Mouse (Mus musculus) thymus, postnatal 10 days (tissue): ENCODE results near the gene Nap1l5.
"Not testable (repeated sequence)": the region's sequence is repeated elsewhere in the genome, so short reads cannot be mapped to it uniquely, and the experiment has no call there.

Source experiments
- DNase-seq, 2 experiments: peaks; one replicate each; pipeline ENCODE4 v3.0.0; 2021; ENCODE audit warnings: low spot score in 2 of 2

Nap1l5 gene

DNA sequence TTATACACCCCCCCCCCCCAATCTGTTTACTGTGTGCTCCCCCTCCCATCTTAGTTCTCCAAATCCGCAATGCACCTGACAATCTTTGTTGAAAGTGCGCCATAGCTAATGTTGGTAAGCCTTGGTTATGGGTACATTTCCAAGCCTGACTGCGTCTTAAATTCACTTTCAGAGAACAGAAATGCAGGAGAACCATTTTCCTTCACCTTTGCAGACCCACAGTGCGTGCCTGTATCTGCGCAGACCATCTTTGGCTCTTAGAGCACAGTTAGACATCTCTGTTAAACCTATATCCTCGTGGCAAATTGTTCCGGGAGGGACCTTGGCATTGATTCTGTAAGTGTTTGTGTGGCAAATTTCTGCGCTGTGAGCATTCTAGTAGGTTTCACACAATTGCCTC is 460 bp upstream of the Nap1l5 start:
- DNase-seq, result no peak

DNA sequence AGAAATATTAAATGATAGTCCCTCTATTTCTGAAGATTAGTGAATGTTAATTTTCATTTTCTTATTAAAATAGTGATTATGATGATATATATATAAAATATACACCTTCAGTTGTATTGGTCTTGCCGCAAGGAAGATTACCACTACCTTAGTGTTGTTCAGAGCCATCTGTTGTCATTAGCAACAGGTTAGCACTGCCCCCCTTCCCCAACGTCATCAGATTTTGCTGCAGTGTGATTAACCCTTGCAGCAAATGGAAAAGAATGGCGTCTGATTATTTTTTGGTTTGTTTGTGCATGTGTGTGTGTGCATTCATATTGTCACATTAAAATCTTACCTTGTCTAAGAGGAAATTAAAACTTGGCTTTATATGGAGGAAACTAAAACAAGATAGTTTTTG is 2.3 kb downstream of the Nap1l5 start:
- no peak for DNase-seq

DNA sequence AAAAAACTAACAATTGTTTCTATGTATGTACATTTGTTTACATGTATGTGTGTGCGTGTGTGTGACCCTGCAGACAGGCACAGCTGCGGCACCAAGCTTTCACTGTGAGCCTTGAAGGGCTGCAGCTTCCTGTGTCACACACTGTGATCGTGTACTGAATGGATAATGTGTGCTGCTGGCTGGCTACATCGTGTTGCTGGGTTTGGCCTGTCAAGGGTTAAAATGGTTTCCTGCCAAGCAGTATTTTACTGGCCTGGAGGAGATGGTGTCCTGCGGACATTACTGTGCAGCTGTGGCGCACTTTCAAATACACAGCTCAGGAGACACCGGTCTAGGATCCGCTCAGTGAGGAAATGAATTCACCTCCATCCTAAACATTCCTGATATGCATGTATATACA is 3.7 kb downstream of the Nap1l5 start:
- DNase-seq, result no peak

GRCm38 (mm10) chr6:58900536-58900935 is 6.3 kb downstream of the Nap1l5 start:
- no peak for DNase-seq

GRCm38 (mm10) chr6:58899076-58899475 is 7.8 kb downstream of the Nap1l5 start:
- no peak for DNase-seq

GRCm38 (mm10) chr6:58896648-58897047 is 10.2 kb downstream of the Nap1l5 start:
- no peak for DNase-seq

DNA sequence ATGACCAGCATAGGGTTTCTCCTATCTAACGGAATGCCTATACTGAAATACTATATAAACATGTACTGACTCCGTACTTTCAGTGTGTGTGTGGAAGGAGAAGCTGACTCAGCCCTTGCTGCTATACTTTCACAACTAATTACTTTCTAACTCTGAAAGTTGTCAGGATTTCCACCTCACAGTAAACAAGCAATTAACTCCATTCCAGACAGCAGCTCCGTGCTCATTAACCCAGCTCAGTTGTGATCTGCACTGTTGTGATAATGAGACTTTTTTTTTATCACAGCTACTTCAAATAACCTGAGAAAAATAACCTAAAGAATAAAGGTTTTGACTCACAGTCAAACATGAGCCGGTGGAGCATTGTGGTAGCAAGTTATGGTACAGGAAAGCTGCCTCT is 11.9 kb downstream of the Nap1l5 start:
- DNase-seq, result no peak

GRCm38 (mm10) chr6:58893307-58893706 is 13.6 kb downstream of the Nap1l5 start:
- DNase-seq, result no peak

- DNase-seq, result no peak
Observed at GRCm38 (mm10) chr6:58889917-58890316, 17.0 kb downstream of the Nap1l5 start.

- no peak for DNase-seq
Observed at GRCm38 (mm10) chr6:58882271-58882670, 24.6 kb downstream of the Nap1l5 start.

DNA sequence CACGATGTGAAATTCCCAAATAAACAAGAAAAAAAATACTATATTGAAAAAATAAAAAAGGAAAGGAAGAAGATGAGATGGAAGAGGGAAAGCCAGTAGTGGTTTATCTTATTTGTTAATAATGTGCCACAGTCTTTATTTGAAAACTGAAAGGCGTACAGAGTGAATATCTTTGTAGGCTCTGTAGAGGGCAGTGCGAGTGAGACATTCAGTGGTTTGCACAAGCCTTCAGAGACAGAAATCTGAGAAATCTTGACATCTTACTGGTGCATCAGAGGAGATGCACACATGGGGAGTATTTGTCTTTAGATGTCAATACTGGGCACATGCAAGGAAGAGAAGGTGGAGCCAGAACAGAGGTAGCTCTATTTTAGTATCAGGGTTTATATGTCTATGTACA is 25.5 kb downstream of the Nap1l5 start:
- DNase-seq, result no peak

GRCm38 (mm10) chr6:58880861-58881260 is 26.0 kb downstream of the Nap1l5 start:
- DNase-seq, result no peak

DNA sequence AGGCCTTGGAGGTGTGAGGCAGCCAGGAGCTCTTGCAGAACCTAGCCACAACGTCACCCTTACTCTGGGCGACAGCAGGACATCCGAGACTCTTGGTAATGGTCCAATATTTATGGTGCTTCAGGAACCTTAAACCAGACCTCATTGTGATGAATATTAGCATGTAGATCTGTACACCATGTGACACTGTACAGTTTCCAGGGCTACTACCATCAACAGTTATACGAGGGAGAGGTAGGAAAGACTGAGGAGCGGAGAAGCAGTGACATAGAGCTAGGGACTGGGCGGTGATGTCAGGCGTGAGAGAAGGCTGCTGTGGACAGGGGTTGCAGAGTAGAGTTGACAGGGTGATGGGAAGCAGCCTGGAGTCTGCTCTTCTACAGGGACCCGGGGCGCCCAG is 26.9 kb downstream of the Nap1l5 start:
- no peak for DNase-seq

DNA sequence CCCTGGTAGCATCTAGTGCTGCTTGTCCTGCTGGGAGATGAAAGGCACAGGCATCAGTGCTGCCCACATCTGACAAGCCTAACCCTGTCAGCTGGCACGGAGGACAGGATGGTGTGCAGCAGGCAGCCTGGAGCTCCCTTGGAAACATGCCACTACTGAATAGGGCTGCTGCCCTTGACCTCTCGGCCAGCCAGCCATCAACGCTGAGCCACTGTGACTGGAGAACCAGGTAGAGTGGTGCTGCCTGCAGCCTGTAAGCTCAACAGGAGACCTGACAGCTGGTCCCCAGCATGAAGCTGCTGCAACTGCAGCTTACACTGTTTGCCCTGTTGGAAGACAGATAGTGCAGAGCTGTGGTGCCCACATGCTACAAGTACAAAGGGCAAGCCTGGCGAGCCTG is 27.3 kb downstream of the Nap1l5 start:
- no peak for DNase-seq

- DNase-seq, result not testable (repeated sequence)
Observed at GRCm38 (mm10) chr6:58867858-58868257, 39.0 kb downstream of the Nap1l5 start.

DNA sequence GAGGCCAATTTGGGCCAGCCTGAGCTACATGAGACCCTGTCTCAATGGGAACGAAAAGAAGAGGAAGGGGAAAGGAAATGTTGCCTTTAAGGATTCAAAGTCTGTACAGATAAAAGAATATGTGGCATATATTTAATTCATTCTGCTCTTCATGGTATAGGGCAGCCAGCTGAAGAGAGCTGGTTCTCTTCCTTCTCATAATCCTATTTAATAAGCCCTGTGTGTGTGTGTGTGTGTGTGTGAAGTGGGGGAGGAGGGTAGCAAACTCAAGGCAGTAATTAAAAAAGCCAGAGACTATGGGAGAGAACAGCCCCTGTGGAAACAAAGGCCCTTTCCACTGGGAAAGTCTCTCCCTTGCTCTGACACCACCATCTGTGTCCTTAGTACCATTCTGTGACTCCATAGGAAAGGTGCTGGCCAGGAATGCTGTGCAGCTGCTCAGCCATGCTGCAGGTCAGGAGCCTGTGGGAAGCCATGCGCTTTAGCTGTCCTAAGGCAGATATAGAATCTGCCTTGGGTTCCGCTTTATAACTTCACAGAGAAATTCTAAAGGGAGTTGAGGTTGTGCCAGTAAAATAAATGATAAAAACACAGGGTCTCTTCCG is 43.1 kb downstream of the Nap1l5 start:
- DNase-seq, result no peak

GRCm38 (mm10) chr6:58862446-58862993 is 44.4 kb downstream of the Nap1l5 start:
- no peak for DNase-seq

- DNase-seq, result no peak
Observed at GRCm38 (mm10) chr6:58859517-58859916, 47.4 kb downstream of the Nap1l5 start.

GRCm38 (mm10) chr6:58856494-58856893 is 50.4 kb downstream of the Nap1l5 start:
- DNase-seq, result no peak

GRCm38 (mm10) chr6:58855676-58856367 is 51.1 kb downstream of the Nap1l5 start:
- DNase-seq, result no peak
